Mouse (Mus musculus) CH12.LX (cell line): ENCODE results near the gene Rab3d. TPM values are rescaled to one million over a fixed set of nuclear protein-coding genes. Genes with fewer than 3 reads are reported as not detected.

Source experiments
- DNase-seq: peaks from one replicate; pipeline ENCODE4 v3.0.0-alpha.2; 2013; ENCODE audit errors: extremely low read depth
- H3K27ac ChIP-seq: 2 replicates; pipeline ENCODE4 v1.5.1; 2012; ENCODE audit warnings: low read depth, mild to moderate bottlenecking, control low read depth, moderate library complexity; ENCODE audit not compliant: insufficient read depth
- H3K27me3 ChIP-seq: replicated peaks from 2 replicates; pipeline ENCODE3; 2012; ENCODE audit warnings: inconsistent platforms
- H3K36me3 ChIP-seq, 2 experiments: replicated peaks in 1 of 2; 2 replicates each; pipeline versions ENCODE3 to v1.6.1; 2012; ENCODE audit warnings: inconsistent platforms in 1 of 2, low read length in 1 of 2, mild to moderate bottlenecking in 1 of 2, mixed read lengths in 1 of 2, moderate library complexity in 1 of 2; ENCODE audit not compliant: control insufficient read depth in 1 of 2, insufficient read depth in 1 of 2
- H3K4me1 ChIP-seq, 2 experiments: 2 replicates each; pipeline ENCODE4 v1.6.1; 2012; ENCODE audit warnings: inconsistent platforms in 1 of 2, moderate library complexity in 1 of 2; ENCODE audit not compliant: insufficient read depth in 2 of 2, control insufficient read depth in 1 of 2
- H3K4me2 ChIP-seq: 2 replicates; pipeline ENCODE4 v1.6.1; 2012; ENCODE audit warnings: low read depth, mild to moderate bottlenecking, control low read depth; ENCODE audit not compliant: poor library complexity, insufficient read depth, severe bottlenecking
- H3K4me3 ChIP-seq, 3 experiments: fragments of 150-350 bp in 1 of 3; sonication (generic) in 1 of 3; replicated peaks in 1 of 3; 2 replicates each; pipeline versions ENCODE3 to v1.5.1; 2011 to 2012; ENCODE audit warnings: low read depth in 2 of 3, low read length in 2 of 3, mild to moderate bottlenecking in 2 of 3, moderate library complexity in 2 of 3, control low read depth in 1 of 3, improper control_type of control experiment in 1 of 3, inconsistent platforms in 1 of 3, mixed read lengths in 1 of 3; ENCODE audit not compliant: poor library complexity in 1 of 3
- H3K79me2 ChIP-seq: replicated peaks from 2 replicates; pipeline ENCODE4 v1.6.1; 2012; ENCODE audit warnings: mild to moderate bottlenecking, moderate library complexity; ENCODE audit not compliant: control insufficient read depth, poor library complexity, insufficient read depth, severe bottlenecking; ENCODE audit errors: extremely low read depth
- H3K9ac ChIP-seq: 2 replicates; pipeline ENCODE4 v1.6.1; 2012; ENCODE audit warnings: low read depth, mild to moderate bottlenecking, control low read depth, moderate library complexity; ENCODE audit not compliant: insufficient read depth
- H3K9me3 ChIP-seq: replicated peaks from 2 replicates; pipeline ENCODE3; 2012; ENCODE audit warnings: low read length, inconsistent platforms, mixed read lengths
- BHLHE40 ChIP-seq: IDR thresholded peaks from 2 replicates; pipeline ENCODE4 v1.6.1; 2011; ENCODE audit warnings: mild to moderate bottlenecking, low read depth, low read length, improper control_type of control experiment
- CHD2 ChIP-seq: IDR thresholded peaks from 2 replicates; pipeline ENCODE4 v1.6.1; 2011; ENCODE audit warnings: low read length, improper control_type of control experiment
- CTCF ChIP-seq, 2 experiments: IDR thresholded peaks in 1 of 2; conservative IDR thresholded peaks in 1 of 2; 2 replicates each; pipeline ENCODE4 v1.5.1; 2011 to 2012; ENCODE audit warnings: low read depth in 2 of 2, low read length in 2 of 2, improper control_type of control experiment in 1 of 2, inconsistent platforms in 1 of 2, mild to moderate bottlenecking in 1 of 2, moderate library complexity in 1 of 2
- GABPA ChIP-seq: IDR thresholded peaks from 2 replicates; pipeline ENCODE4 v1.6.1; 2012; ENCODE audit warnings: low read depth, low read length, improper control_type of control experiment, inconsistent platforms; ENCODE audit not compliant: insufficient replicate concordance
- IRF4 ChIP-seq: IDR thresholded peaks from 2 replicates; pipeline ENCODE4 v1.6.1; 2014; ENCODE audit warnings: low read depth, mild to moderate bottlenecking, inconsistent platforms, low read length, improper control_type of control experiment
- JUN ChIP-seq: IDR thresholded peaks from 2 replicates; pipeline ENCODE4 v1.6.1; 2011; ENCODE audit warnings: low read depth, mild to moderate bottlenecking, low read length, improper control_type of control experiment, moderate library complexity; ENCODE audit not compliant: insufficient read depth
- KAT2A ChIP-seq: IDR thresholded peaks from 2 replicates; pipeline ENCODE4 v1.6.1; 2012; ENCODE audit warnings: low read length, improper control_type of control experiment, inconsistent platforms; ENCODE audit not compliant: insufficient replicate concordance
- MAFK ChIP-seq: IDR thresholded peaks from 2 replicates; pipeline ENCODE4 v1.6.1; 2011; ENCODE audit warnings: low read length, improper control_type of control experiment; ENCODE audit not compliant: insufficient replicate concordance
- MAX ChIP-seq: IDR thresholded peaks from 2 replicates; pipeline ENCODE4 v1.6.1; 2011; ENCODE audit warnings: low read length, improper control_type of control experiment
- MXI1 ChIP-seq: IDR thresholded peaks from 2 replicates; pipeline ENCODE4 v1.6.1; 2011; ENCODE audit warnings: mild to moderate bottlenecking, low read depth, low read length, improper control_type of control experiment
- MYC ChIP-seq: IDR thresholded peaks from 2 replicates; pipeline ENCODE4 v1.6.1; 2011; ENCODE audit warnings: low read depth, mild to moderate bottlenecking, improper control_type of control experiment, low read length
- NELFE ChIP-seq: IDR thresholded peaks from 2 replicates; pipeline ENCODE4 v1.6.1; 2011; ENCODE audit warnings: low read depth, low read length, improper control_type of control experiment
- PAX5 ChIP-seq: IDR thresholded peaks from 2 replicates; pipeline ENCODE4 v1.6.1; 2012; ENCODE audit warnings: low read length, inconsistent platforms, mixed read lengths
- POLR2A ChIP-seq: IDR thresholded peaks from 2 replicates; pipeline ENCODE4 v1.6.1; 2011; ENCODE audit warnings: low read depth, mild to moderate bottlenecking, improper control_type of control experiment, low read length
- RAD21 ChIP-seq: IDR thresholded peaks from 2 replicates; pipeline ENCODE4 v1.6.1; 2011; ENCODE audit warnings: low read depth, mild to moderate bottlenecking, low read length, improper control_type of control experiment, moderate library complexity
- RCOR1 ChIP-seq: conservative IDR thresholded peaks from 2 replicates; pipeline ENCODE4 v1.6.1; 2012; ENCODE audit warnings: low read depth, mild to moderate bottlenecking, inconsistent platforms, low read length, improper control_type of control experiment
- SMC3 ChIP-seq: IDR thresholded peaks from 2 replicates; pipeline ENCODE4 v1.6.1; 2011; ENCODE audit warnings: low read depth, low read length, improper control_type of control experiment
- TCF12 ChIP-seq: IDR thresholded peaks from 2 replicates; pipeline ENCODE4 v1.6.1; 2014; ENCODE audit warnings: low read depth, mild to moderate bottlenecking, inconsistent platforms, low read length, improper control_type of control experiment
- UBTF ChIP-seq: IDR thresholded peaks from 2 replicates; pipeline ENCODE4 v1.6.1; 2012; ENCODE audit warnings: low read depth, mild to moderate bottlenecking, inconsistent platforms, low read length, improper control_type of control experiment, moderate library complexity
- USF2 ChIP-seq: conservative IDR thresholded peaks from 2 replicates; pipeline ENCODE4 v1.6.1; 2011; ENCODE audit warnings: low read depth, low read length, improper control_type of control experiment
- ZC3H11A ChIP-seq: IDR thresholded peaks from 2 replicates; pipeline ENCODE4 v1.6.1; 2012; ENCODE audit warnings: low read depth, mild to moderate bottlenecking, inconsistent platforms, low read length, improper control_type of control experiment
- ZNF384 ChIP-seq: IDR thresholded peaks from 2 replicates; pipeline ENCODE4 v1.6.1; 2012; ENCODE audit warnings: low read depth, low read length, improper control_type of control experiment, inconsistent platforms
- dilution Hi-C: fragments of 300-500 bp; cut with MboI; formaldehyde crosslinking; loops from 2 replicates; pipeline ENCODE4 v1.14.3; 2020; ENCODE audit warnings: low sequenced_read_pairs; ENCODE audit not compliant: extremely low pct_unique_long_range_greater_than_20kb, extremely low pct_ligation_motif_present
- in situ Hi-C: fragments of 300-500 bp; cut with MboI; formaldehyde crosslinking; loops from 3 replicates; pipeline ENCODE4 v1.14.3; 2019; ENCODE audit warnings: low sequenced_read_pairs, low pct_ligation_motif_present, low pct_unique_long_range_greater_than_20kb, mixed read lengths
- polyA plus RNA-seq: library from polyadenylated mRNA; unstranded; fragments of >175 nt; gene quantifications from 2 replicates; pipeline ENCODE4 v1.2.1, GENCODE M21; 2012; ENCODE audit warnings: low read depth; ENCODE audit not compliant: insufficient read length
- total RNA-seq, 2 experiments: library from RNA; depleted of rRNA; stranded (reverse); fragments of 300-350 nt in 1 of 2; fragments of >200 nt in 1 of 2; gene quantifications; 2 replicates each; pipeline ENCODE4 v1.2.3; 2012 to 2014

Gene Rab3d
- total and polyA plus RNA-seq, 3 experiments = 0.90 to 3.7 (median 0.91) TPM

- H3K4me1 ChIP-seq = peaks cover 4 to 11% of the 10 kb centered on the region in 2 experiments; a peak in 2 of 4 replicates
- dilution Hi-C loops = no loop called here
- H3K9me3 ChIP-seq = peaks cover 3% of the 10 kb centered on the region
- no peak overlapping the region for H3K9ac ChIP-seq
- no peak overlapping the region for H3K4me3 ChIP-seq
- TF ChIP-seq CTCF (conservative IDR thresholded peaks at IDR 0.05 in 1 of 2, IDR thresholded peaks at IDR 0.05 in 1 of 2; ENCODE audit: low read depth in 2 of 2, low read length in 2 of 2) = no peak
- TF ChIP-seq SMC3 = no peak
- no peak for TF ChIP-seq UBTF
- TF ChIP-seq RCOR1 = no peak
- no peak for TF ChIP-seq IRF4
- no peak for TF ChIP-seq MXI1
- no peak for TF ChIP-seq MAFK
- no peak for TF ChIP-seq CHD2
- no peak for TF ChIP-seq ZNF384
- TF ChIP-seq BHLHE40 = no peak
- TF ChIP-seq, all 38 proteins: peak for 0
- Histone ChIP-seq H3K36me3 (no peaks in the 10 kb centered on the region), H3K4me2 (no peak overlapping the region), H3K79me2 (no peaks in the 10 kb centered on the region), H3K27ac (no peak overlapping the region), H3K27me3 (peaks cover 41% of the 10 kb centered on the region)
- in situ Hi-C loops = no loop called here
- DNase-seq = no peak
These were observed 7.5 kb upstream of the Rab3d start for GRCm38 (mm10) chr9:21925506-21925905.

DNA sequence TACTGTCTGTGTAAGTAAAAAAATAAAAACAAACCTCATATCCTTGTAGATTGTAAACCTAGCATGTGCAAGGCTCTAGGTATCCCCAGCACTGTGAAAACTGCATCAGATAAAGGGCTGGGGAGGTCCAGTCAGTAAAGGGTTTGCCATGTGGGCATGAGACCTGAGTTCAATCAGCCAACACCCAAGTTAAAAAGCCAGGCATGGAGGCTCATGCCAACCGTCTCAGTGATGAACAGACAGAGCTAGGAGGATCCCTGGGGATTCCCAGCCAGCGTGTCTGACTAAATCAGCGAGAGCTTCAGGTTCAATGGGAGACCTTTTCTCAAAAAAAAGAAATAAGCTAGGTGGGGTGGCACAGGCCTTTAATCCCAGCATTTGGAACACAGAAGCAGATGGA lies 7.0 kb upstream of the Rab3d start:
- H3K36me3 ChIP-seq = no peaks in the 10 kb centered on the region
- H3K4me2 ChIP-seq = no peak overlapping the region
- no peak for TF ChIP-seq ZC3H11A
- TF ChIP-seq USF2 = no peak
- TF ChIP-seq MYC = no peak
- TF ChIP-seq JUN = no peak
- TF ChIP-seq IRF4 = no peak
- no peak for TF ChIP-seq GABPA
- TF ChIP-seq CHD2 = no peak
- no peak for TF ChIP-seq KAT2A
- TF ChIP-seq TCF12 = no peak
- no peak for TF ChIP-seq POLR2A
- no peak for TF ChIP-seq PAX5
- no peak for TF ChIP-seq ZNF384
- no peak for TF ChIP-seq NELFE
- TF ChIP-seq CTCF (conservative IDR thresholded peaks at IDR 0.05 in 1 of 2, IDR thresholded peaks at IDR 0.05 in 1 of 2; ENCODE audit: low read depth in 2 of 2, low read length in 2 of 2) = no peak
- TF ChIP-seq MAX = no peak
- TF ChIP-seq RAD21 = no peak
- in situ Hi-C loops (no loop called here), dilution Hi-C loops (no loop called here)
- no peaks in the 10 kb centered on the region for H3K79me2 ChIP-seq
- H3K27me3 ChIP-seq = peaks cover 40% of the 10 kb centered on the region
- no peak overlapping the region for H3K9ac ChIP-seq
- no peak overlapping the region for H3K4me3 ChIP-seq
- H3K9me3 ChIP-seq = peaks cover 3% of the 10 kb centered on the region
- H3K4me1 ChIP-seq = peaks cover 4 to 11% of the 10 kb centered on the region in 2 experiments; a peak in 2 of 4 replicates
- H3K27ac ChIP-seq = no peak overlapping the region
- no peak for DNase-seq
